Mouse (Mus musculus): ENCODE measurements around the gene Itch.

DNA sequence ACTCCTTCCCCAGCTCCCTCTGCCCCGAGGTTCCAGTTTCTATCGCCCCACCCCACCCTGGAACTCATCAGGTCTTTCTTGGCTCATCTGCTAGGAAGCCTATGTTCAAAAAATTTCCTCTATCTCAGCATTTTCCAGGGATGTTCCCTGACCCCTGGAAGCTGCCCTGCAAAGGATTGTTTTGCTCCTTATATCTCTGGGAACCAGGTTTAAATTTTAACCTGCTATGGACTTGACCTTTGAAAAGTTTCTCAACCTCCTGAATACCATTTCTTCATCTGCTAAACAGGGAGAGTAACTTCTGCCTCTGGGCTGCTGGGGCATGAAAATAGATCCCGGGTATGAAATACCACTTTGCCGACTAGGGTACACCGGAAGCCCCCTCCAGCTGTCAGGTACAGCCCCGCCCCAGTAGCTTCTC is 31.5 kb upstream of the Itch start:
- no peak for TF ChIP-seq GATA1 (IDR thresholded peaks at IDR 0.05; ENCODE audit: low read depth, low read length)
- no peak for TF ChIP-seq ZKSCAN1 (IDR thresholded peaks at IDR 0.05; ENCODE audit: low read depth, low read length)
- TF ChIP-seq MAX (IDR thresholded peaks at IDR 0.05; ENCODE audit: low read length): no peak
- no peak for TF ChIP-seq ZNF384 (IDR thresholded peaks at IDR 0.05; ENCODE audit: low read depth, low read length)
- TF ChIP-seq MXI1 (IDR thresholded peaks at IDR 0.05; ENCODE audit: low read depth, low read length): no peak
- no peak for TF ChIP-seq HCFC1 (IDR thresholded peaks at IDR 0.05; ENCODE audit: low read depth, low read length)
- no peak for TF ChIP-seq RAD21 (IDR thresholded peaks at IDR 0.05; ENCODE audit: low read depth, low read length)
- no peak for TF ChIP-seq ZC3H11A (IDR thresholded peaks at IDR 0.05; ENCODE audit: low read depth, low read length)
- no peak for TF ChIP-seq CHD1 (IDR thresholded peaks at IDR 0.05; ENCODE audit: low read depth, low read length)
- no peak for TF ChIP-seq POLR2A (IDR thresholded peaks at IDR 0.05; ENCODE audit: control insufficient read depth in 1 of 2, insufficient read depth in 1 of 2, low read depth in 1 of 2, low read length in 2 of 2, poor library complexity in 1 of 2)
